Mouse (Mus musculus) liver, embryonic 11.5 days (tissue): ENCODE data around the gene Ear1. TPM values are rescaled to one million over a fixed set of nuclear protein-coding genes. Genes with fewer than 3 reads are reported as not detected.
"Not testable (repeated sequence)": the region's sequence is repeated elsewhere in the genome, so short reads cannot be mapped to it uniquely, and the experiment has no call there.

Experiments used
- ATAC-seq: fragments of 200-750 bp; cut with Nextera tagmentation; replicated peaks from 2 replicates; pipeline ENCODE4 v1.8.0; 2017; ENCODE audit warnings: moderate number of reproducible peaks, mild to moderate bottlenecking, moderate TSS enrichment, moderate library complexity; ENCODE audit not compliant: low FRiP score
- DNase-seq: peaks from one replicate; pipeline ENCODE4 v3.0.0-alpha.2; 2017; ENCODE audit warnings: low spot score
- H3K27ac ChIP-seq: fragments of 300-500 bp; sonication (generic); 2 replicates; pipeline ENCODE4 v1.5.1; 2014; ENCODE audit warnings: mild to moderate bottlenecking, low read depth, low read length, control low read depth
- H3K27me3 ChIP-seq: fragments of 300-500 bp; sonication (generic); replicated peaks from 2 replicates; pipeline ENCODE4 v1.6.1; 2014; ENCODE audit warnings: low read length, mixed read lengths; ENCODE audit not compliant: control insufficient read depth, insufficient read depth
- H3K36me3 ChIP-seq: fragments of 300-500 bp; sonication (generic); 2 replicates; pipeline ENCODE4 v1.6.1; 2014; ENCODE audit warnings: mild to moderate bottlenecking, low read length, moderate library complexity, mixed read lengths; ENCODE audit not compliant: control insufficient read depth, insufficient read depth
- H3K4me1 ChIP-seq: fragments of 300-500 bp; sonication (generic); replicated peaks from 2 replicates; pipeline ENCODE4 v1.6.1; 2014; ENCODE audit warnings: low read length, mixed read lengths; ENCODE audit not compliant: control insufficient read depth, insufficient read depth
- H3K4me2 ChIP-seq: fragments of 300-500 bp; sonication (generic); 2 replicates; pipeline ENCODE4 v1.6.1; 2014; ENCODE audit warnings: mild to moderate bottlenecking, control low read depth, moderate library complexity
- H3K4me3 ChIP-seq: fragments of 300-500 bp; sonication (generic); 2 replicates; pipeline ENCODE4 v1.5.1; 2014; ENCODE audit warnings: low read depth, low read length, control low read depth
- H3K9ac ChIP-seq: fragments of 300-500 bp; sonication (generic); 2 replicates; pipeline ENCODE4 v1.6.1; 2014; ENCODE audit warnings: low read depth, low read length, control low read depth
- H3K9me3 ChIP-seq: fragments of 300-500 bp; sonication (generic); 2 replicates; pipeline ENCODE4 v1.6.1; 2016; ENCODE audit warnings: low read length, inconsistent platforms, mixed read lengths; ENCODE audit not compliant: control insufficient read depth
- WGBS: fragments of 180-500 bp; shearing (Covaris S2); extraction: QIAGEN DNeasy Blood & Tissue Kit; methylation state at CpG from one replicate; pipeline ENCODE4 v1.1.7; 2014; 5-methylcytosine and 5-hydroxymethylcytosine counted together
- polyA plus RNA-seq: library from polyadenylated mRNA; unstranded; fragments of >200 nt; fragmentation: Nextera tagmentation; extraction: Ambion mirVana; gene quantifications from 2 replicates; pipeline ENCODE4 v1.2.1, GENCODE M21; 2014

Gene Ear1
- polyA plus RNA-seq, 1 experiment from 2014 or later: 4.4 TPM

- not testable (repeated sequence) for H3K9me3 ChIP-seq, H3K36me3 ChIP-seq, H3K4me2 ChIP-seq, H3K9ac ChIP-seq, DNase-seq, H3K27ac ChIP-seq, H3K4me3 ChIP-seq, H3K27me3 ChIP-seq, H3K4me1 ChIP-seq
- 0 out of 2 replicates have a peak, but pooled peaks have one; percentile 53 for ATAC-seq
- 39% methylated on average over 1 of the region's 2 CpGs for WGBS
Observed at GRCm38 (mm10) chr14:43821869-43822268, 53.4 kb downstream of the Ear1 start.

- not testable (repeated sequence) for ATAC-seq, H3K36me3 ChIP-seq, DNase-seq, H3K27ac ChIP-seq, H3K4me2 ChIP-seq, H3K9ac ChIP-seq, H3K9me3 ChIP-seq, H3K4me1 ChIP-seq, H3K27me3 ChIP-seq, H3K4me3 ChIP-seq
- 53% methylated on average over 6 of the region's 9 CpGs for WGBS
Observed at GRCm38 (mm10) chr14:43812458-43812857, 62.9 kb downstream of the Ear1 start.

- not testable (repeated sequence) for H3K4me2 ChIP-seq, H3K36me3 ChIP-seq, H3K9me3 ChIP-seq, ATAC-seq, H3K9ac ChIP-seq, H3K27ac ChIP-seq, H3K4me3 ChIP-seq, DNase-seq, H3K4me1 ChIP-seq, H3K27me3 ChIP-seq
- 68% methylated on average over 3 of the region's 4 CpGs for WGBS
Observed at GRCm38 (mm10) chr14:43808142-43808541, 67.2 kb downstream of the Ear1 start.

- H3K9me3 ChIP-seq, H3K36me3 ChIP-seq, H3K4me2 ChIP-seq, H3K4me1 ChIP-seq, DNase-seq, H3K4me3 ChIP-seq, H3K27me3 ChIP-seq, ATAC-seq, H3K27ac ChIP-seq, H3K9ac ChIP-seq: not testable (repeated sequence)
- 14% methylated on average over 7 of the region's 7 CpGs for WGBS
Observed at GRCm38 (mm10) chr14:43804435-43804834, 70.9 kb downstream of the Ear1 start.

GRCm38 (mm10) chr14:43796905-43797470 lies 78.3 kb downstream of the Ear1 start:
- H3K4me3 ChIP-seq, H3K9ac ChIP-seq, H3K27ac ChIP-seq, H3K27me3 ChIP-seq, H3K9me3 ChIP-seq, H3K36me3 ChIP-seq, H3K4me1 ChIP-seq: not testable (repeated sequence)
- H3K4me2 ChIP-seq: peak overlapping the region; percentile 36
- WGBS: 12% methylated on average over 23 of the region's 23 CpGs
- ATAC-seq (0 out of 2 replicates have a peak, but pooled peaks have one; percentile 36), DNase-seq (peak; percentile 35)

GRCm38 (mm10) chr14:43796069-43796904 lies 79.0 kb downstream of the Ear1 start:
- peaks cover 4% of the 10 kb centered on the region; the same call in 1 of the 2 replicates for H3K27me3 ChIP-seq
- H3K4me2 ChIP-seq: peak overlapping the region; percentile 36
- DNase-seq (no peak), ATAC-seq (0 out of 2 replicates have a peak, but pooled peaks have one; percentile 53)
- H3K4me3 ChIP-seq: no peak overlapping the region
- no peak overlapping the region for H3K9ac ChIP-seq
- no peaks in the 10 kb centered on the region for H3K9me3 ChIP-seq
- 21% methylated on average over 14 of the region's 14 CpGs for WGBS
- H3K4me1 ChIP-seq: no peaks in the 10 kb centered on the region
- no peak overlapping the region for H3K27ac ChIP-seq
- H3K36me3 ChIP-seq: no peaks in the 10 kb centered on the region

- DNase-seq, ATAC-seq, H3K4me3 ChIP-seq, H3K27ac ChIP-seq, H3K4me2 ChIP-seq, H3K9me3 ChIP-seq, H3K4me1 ChIP-seq, H3K9ac ChIP-seq, H3K27me3 ChIP-seq, H3K36me3 ChIP-seq: not testable (repeated sequence)
- WGBS: 67% methylated on average over 5 of the region's 5 CpGs
Observed at GRCm38 (mm10) chr14:43793811-43794210, 81.5 kb downstream of the Ear1 start.

GRCm38 (mm10) chr14:43784645-43785044 lies 90.7 kb downstream of the Ear1 start, which contains the start of gene Gm8180:
Gene Gm8180, minus strand, starts transcription at chr14:43784745.
- H3K9ac ChIP-seq, H3K27ac ChIP-seq, H3K27me3 ChIP-seq, ATAC-seq, H3K4me1 ChIP-seq, DNase-seq, H3K36me3 ChIP-seq, H3K9me3 ChIP-seq, H3K4me2 ChIP-seq, H3K4me3 ChIP-seq: not testable (repeated sequence)
- WGBS: 89% methylated on average over 3 of the region's 3 CpGs
